Mouse (Mus musculus): ENCODE data around the gene Rapgef1. TPM values are rescaled to one million over a fixed set of nuclear protein-coding genes. Genes with fewer than 3 reads are reported as not detected.
A peak's percentile ranks its signal among the peaks of the same experiment; 100 is the strongest.

Gene Rapgef1
- 23.4 and 26.3 TPM in 2 replicates for polyA plus RNA-seq (2016; fragmentation: Nextera tagmentation; extraction: Ambion mirVana)

GRCm38 (mm10) chr2:29619484-29620300, at the start of gene Rapgef1:
TSS of gene Rapgef1 (plus strand) at chr2:29619720.
- Histone ChIP-seq H3K27ac (peak within 1 kb of the TSS; percentile 82), H3K9ac (peak within 1 kb of the TSS; percentile 91), H3K36me3 (peaks cover 4% of the 10 kb centered on the region; the same call in 1 of the 2 replicates), H3K27me3 (replicated peaks) (no peaks in the 10 kb centered on the region), H3K4me2 (replicated peaks) (peak within 1 kb of the TSS; percentile 81), H3K4me1 (peaks cover 20% of the 10 kb centered on the region), H3K9me3 (no peaks in the 10 kb centered on the region), H3K4me3 (peak within 1 kb of the TSS; percentile 82)
- WGBS: under 1% methylated on average over 83 of the region's 101 CpGs
- ATAC-seq (ENCODE audit: low FRiP score, low read depth): peak; percentile 77

GRCm38 (mm10) chr2:29571921-29572700, 47.4 kb upstream of the Rapgef1 start:
- no peak for ATAC-seq (ENCODE audit: low FRiP score, low read depth)
- no peak overlapping the region for H3K4me2 ChIP-seq (replicated peaks)
- H3K9ac ChIP-seq: no peak overlapping the region
- 64% methylated on average over 9 of the region's 9 CpGs for WGBS
- peaks cover 28% of the 10 kb centered on the region for H3K4me1 ChIP-seq
- H3K27ac ChIP-seq: no peak overlapping the region
- H3K9me3 ChIP-seq: no peaks in the 10 kb centered on the region
- no peaks in the 10 kb centered on the region for H3K36me3 ChIP-seq
- no peak overlapping the region for H3K4me3 ChIP-seq
- no peaks in the 10 kb centered on the region for H3K27me3 ChIP-seq (replicated peaks)

GRCm38 (mm10) chr2:29572811-29573427, 46.6 kb upstream of the Rapgef1 start:
- H3K9me3 ChIP-seq: no peaks in the 10 kb centered on the region
- no peak for ATAC-seq (ENCODE audit: low FRiP score, low read depth)
- no peaks in the 10 kb centered on the region for H3K36me3 ChIP-seq
- 23% methylated on average over 5 of the region's 5 CpGs for WGBS
- H3K9ac ChIP-seq: 0 out of 2 replicates have a peak overlapping the region, but pooled peaks have one; percentile 29
- H3K27me3 ChIP-seq (replicated peaks): no peaks in the 10 kb centered on the region
- no peak overlapping the region for H3K4me2 ChIP-seq (replicated peaks)
- H3K4me1 ChIP-seq: peaks cover 28% of the 10 kb centered on the region
- no peak overlapping the region for H3K4me3 ChIP-seq
- H3K27ac ChIP-seq: no peak overlapping the region

GRCm38 (mm10) chr2:29573591-29573990, 45.9 kb upstream of the Rapgef1 start:
- Histone ChIP-seq H3K27ac (no peak overlapping the region), H3K9me3 (no peaks in the 10 kb centered on the region), H3K9ac (no peak overlapping the region), H3K27me3 (replicated peaks) (no peaks in the 10 kb centered on the region), H3K4me2 (replicated peaks) (no peak overlapping the region), H3K4me3 (no peak overlapping the region), H3K4me1 (peaks cover 28% of the 10 kb centered on the region), H3K36me3 (no peaks in the 10 kb centered on the region)
- ATAC-seq (ENCODE audit: low FRiP score, low read depth): no peak
- 12% methylated on average over 5 of the region's 5 CpGs for WGBS

- Histone ChIP-seq H3K4me3 (no peak overlapping the region), H3K9ac (no peak overlapping the region), H3K27ac (no peak overlapping the region), H3K4me2 (replicated peaks) (peak overlapping the region; percentile 14; the same call in 1 of the 2 replicates), H3K27me3 (replicated peaks) (no peaks in the 10 kb centered on the region), H3K4me1 (peaks cover 28% of the 10 kb centered on the region), H3K9me3 (no peaks in the 10 kb centered on the region), H3K36me3 (no peaks in the 10 kb centered on the region)
- WGBS: 13% methylated on average over 11 of the region's 11 CpGs
- no peak for ATAC-seq (ENCODE audit: low FRiP score, low read depth)
These were observed 45.3 kb upstream of the Rapgef1 start for GRCm38 (mm10) chr2:29574187-29574586.

GRCm38 (mm10) chr2:29582415-29582814, 37.1 kb upstream of the Rapgef1 start:
- no peak overlapping the region for H3K27ac ChIP-seq
- no peaks in the 10 kb centered on the region for H3K9me3 ChIP-seq
- no peak for ATAC-seq (ENCODE audit: low FRiP score, low read depth)
- H3K4me3 ChIP-seq: no peak overlapping the region
- no peak overlapping the region for H3K9ac ChIP-seq
- no peak overlapping the region for H3K4me2 ChIP-seq (replicated peaks)
- no peaks in the 10 kb centered on the region for H3K27me3 ChIP-seq (replicated peaks)
- H3K36me3 ChIP-seq: no peaks in the 10 kb centered on the region
- peaks cover 11% of the 10 kb centered on the region for H3K4me1 ChIP-seq
- 4% methylated on average over 7 of the region's 7 CpGs for WGBS

GRCm38 (mm10) chr2:29586017-29586702, 33.4 kb upstream of the Rapgef1 start:
- Histone ChIP-seq H3K4me3 (no peak overlapping the region), H3K36me3 (no peaks in the 10 kb centered on the region), H3K9ac (no peak overlapping the region), H3K4me1 (peaks cover 11% of the 10 kb centered on the region), H3K27me3 (replicated peaks) (no peaks in the 10 kb centered on the region), H3K4me2 (replicated peaks) (no peak overlapping the region), H3K9me3 (no peaks in the 10 kb centered on the region), H3K27ac (peak overlapping the region; percentile 34)
- WGBS: 28% methylated on average over 8 of the region's 8 CpGs
- peak; percentile 65; the same call in 1 of the 2 replicates for ATAC-seq (ENCODE audit: low FRiP score, low read depth)

GRCm38 (mm10) chr2:29588006-29588405, 31.5 kb upstream of the Rapgef1 start:
- WGBS: 66% methylated on average over 4 of the region's 4 CpGs
- Histone ChIP-seq H3K4me3 (no peak overlapping the region), H3K4me2 (replicated peaks) (no peak overlapping the region), H3K27me3 (replicated peaks) (no peaks in the 10 kb centered on the region), H3K9me3 (no peaks in the 10 kb centered on the region), H3K36me3 (no peaks in the 10 kb centered on the region), H3K9ac (no peak overlapping the region), H3K27ac (no peak overlapping the region), H3K4me1 (peaks cover 14% of the 10 kb centered on the region)
- no peak for ATAC-seq (ENCODE audit: low FRiP score, low read depth)

- 22% methylated on average over 10 of the region's 10 CpGs for WGBS
- Histone ChIP-seq H3K4me1 (peaks cover 14% of the 10 kb centered on the region), H3K9me3 (no peaks in the 10 kb centered on the region), H3K27ac (no peak overlapping the region), H3K4me2 (replicated peaks) (no peak overlapping the region), H3K4me3 (no peak overlapping the region), H3K9ac (no peak overlapping the region), H3K36me3 (no peaks in the 10 kb centered on the region), H3K27me3 (replicated peaks) (no peaks in the 10 kb centered on the region)
- no peak for ATAC-seq (ENCODE audit: low FRiP score, low read depth)
These were observed 30.3 kb upstream of the Rapgef1 start for GRCm38 (mm10) chr2:29589266-29589665.

GRCm38 (mm10) chr2:29591626-29592025, 27.9 kb upstream of the Rapgef1 start:
- Histone ChIP-seq H3K4me3 (no peak overlapping the region), H3K27me3 (replicated peaks) (no peaks in the 10 kb centered on the region), H3K4me1 (peaks cover 4% of the 10 kb centered on the region; the same call in 1 of the 2 replicates), H3K4me2 (replicated peaks) (no peak overlapping the region), H3K36me3 (no peaks in the 10 kb centered on the region), H3K9ac (no peak overlapping the region), H3K9me3 (no peaks in the 10 kb centered on the region), H3K27ac (no peak overlapping the region)
- no peak for ATAC-seq (ENCODE audit: low FRiP score, low read depth)
- 86% methylated on average over 6 of the region's 6 CpGs for WGBS

- WGBS: 76% methylated on average over 8 of the region's 8 CpGs
- no peak for ATAC-seq (ENCODE audit: low FRiP score, low read depth)
- H3K27ac ChIP-seq: no peak overlapping the region
- H3K36me3 ChIP-seq: no peaks in the 10 kb centered on the region
- no peak overlapping the region for H3K4me2 ChIP-seq (replicated peaks)
- no peaks in the 10 kb centered on the region for H3K27me3 ChIP-seq (replicated peaks)
- no peaks in the 10 kb centered on the region for H3K9me3 ChIP-seq
- H3K4me3 ChIP-seq: no peak overlapping the region
- H3K4me1 ChIP-seq: peaks cover 4% of the 10 kb centered on the region; the same call in 1 of the 2 replicates
- H3K9ac ChIP-seq: no peak overlapping the region
These were observed 27.0 kb upstream of the Rapgef1 start for GRCm38 (mm10) chr2:29592537-29592936.

Measured in neural tube, embryonic 12.5 days (tissue).